Mouse (Mus musculus) adrenal gland, postnatal 25 days (tissue): ENCODE data around the gene Palm3. TPM values are rescaled to one million over a fixed set of nuclear protein-coding genes. Genes with fewer than 3 reads are reported as not detected.

ENCODE experiments used
- DNase-seq: peaks from one replicate; pipeline ENCODE4 v3.0.0; 2021; ENCODE audit warnings: mixed read lengths
- microRNA-seq, 2 experiments: library from miRNA; unstranded; fragments of <30 nt; microRNA quantifications; one replicate each; pipeline ENCODE4 v1.2.0; 2021
- total RNA-seq: library from RNA; stranded (reverse); gene quantifications from 2 replicates; pipeline ENCODE4 v1.2.3, GENCODE M21; 2021

Palm3 gene
- total RNA-seq, 1 experiment from 2014 or later = 1.4 TPM

GRCm38 (mm10) chr8:84067911-84068310, 46.6 kb downstream of the Palm3 start:
- DNase-seq = no peak

GRCm38 (mm10) chr8:84068316-84069035, 47.2 kb downstream of the Palm3 start:
- no peak for DNase-seq

GRCm38 (mm10) chr8:84069169-84069568, 47.9 kb downstream of the Palm3 start:
- no peak for DNase-seq

- DNase-seq = no peak
These were observed 48.5 kb downstream of the Palm3 start for GRCm38 (mm10) chr8:84069750-84070149.

GRCm38 (mm10) chr8:84070241-84070640, 49.0 kb downstream of the Palm3 start:
- no peak for DNase-seq

- no peak for DNase-seq
These were observed 49.4 kb downstream of the Palm3 start for GRCm38 (mm10) chr8:84070667-84071066.

GRCm38 (mm10) chr8:84071921-84072320, 50.6 kb downstream of the Palm3 start:
- DNase-seq = no peak

GRCm38 (mm10) chr8:84072321-84072720, 51.0 kb downstream of the Palm3 start:
- no peak for DNase-seq

- no peak for DNase-seq
These were observed 52.1 kb downstream of the Palm3 start for GRCm38 (mm10) chr8:84073230-84073976.

GRCm38 (mm10) chr8:84076412-84076811, 55.1 kb downstream of the Palm3 start:
- DNase-seq = no peak

- DNase-seq = no peak
These were observed 55.6 kb downstream of the Palm3 start for GRCm38 (mm10) chr8:84076849-84077248.

- DNase-seq = no peak
These were observed 57.9 kb downstream of the Palm3 start for GRCm38 (mm10) chr8:84079206-84079605.

Small RNA genes lying within 50 kb of the gene (microRNA-seq; reads per million reads assigned to microRNA genes)
- gene Mir1199 (0 to 0.36 reads per million in 2 experiments), gene Mir8111 (3.8 to 6.8 reads per million in 2 experiments)

Other genes with a start within 250 kb of the Palm3 start
- gene Adgrl1, start 121.4 kb upstream of the Palm3 start, total RNA-seq = 73.5 and 114 TPM in 2 replicates
- 2.1 and 3.2 TPM in 2 replicates for gene Gm10644, start 66.3 kb upstream of the Palm3 start, total RNA-seq
- 6.0 and 7.2 TPM in 2 replicates for gene Asf1b, start 66.0 kb upstream of the Palm3 start, total RNA-seq
- gene Prkaca, start 48.5 kb upstream of the Palm3 start, total RNA-seq = 284 and 302 TPM in 2 replicates
- 44.8 and 49.8 TPM in 2 replicates for gene Samd1, start 23.8 kb upstream of the Palm3 start, total RNA-seq
- 0.67 TPM in 1 of 2 replicates, not detected in the other for gene 1700067K01Rik, start 20.0 kb upstream of the Palm3 start, total RNA-seq
- not detected in 2 replicates for gene 2210011C24Rik, start 9.3 kb upstream of the Palm3 start, total RNA-seq
- 2.5 and 3.6 TPM in 2 replicates for gene Il27ra, start 21.1 kb downstream of the Palm3 start, total RNA-seq
- gene Rln3, start 23.5 kb downstream of the Palm3 start, total RNA-seq = not detected in 2 replicates
- gene Gm10643, start 43.7 kb downstream of the Palm3 start, total RNA-seq = 2.8 and 3.5 TPM in 2 replicates
- 23.1 and 26.1 TPM in 2 replicates for gene Rfx1, start 45.4 kb downstream of the Palm3 start, total RNA-seq
- 21.2 and 24.5 TPM in 2 replicates for gene Dcaf15, start 83.3 kb downstream of the Palm3 start, total RNA-seq
- gene Podnl1, start 104.5 kb downstream of the Palm3 start, total RNA-seq = 0.62 and 1.0 TPM in 2 replicates
- 31.4 and 34.9 TPM in 2 replicates for gene Cc2d1a, start 126.5 kb downstream of the Palm3 start, total RNA-seq
- gene 4930432K21Rik, start 126.6 kb downstream of the Palm3 start, total RNA-seq = 0.73 and 1.4 TPM in 2 replicates
- 1.3 TPM in 1 of 2 replicates, not detected in the other for gene Nanos3, start 163.7 kb downstream of the Palm3 start, total RNA-seq
- 41.3 and 44.1 TPM in 2 replicates for gene Zswim4, start 215.6 kb downstream of the Palm3 start, total RNA-seq
- gene D8Ertd738e, start 228.2 kb downstream of the Palm3 start, total RNA-seq = 261 and 266 TPM in 2 replicates
- 31.3 and 45.3 TPM in 2 replicates for gene Mri1, start 235.9 kb downstream of the Palm3 start, total RNA-seq
- gene Ccdc130, start 248.9 kb downstream of the Palm3 start, total RNA-seq = 15.0 and 24.8 TPM in 2 replicates